Mouse (Mus musculus): ENCODE measurements around the gene Cers3. TPM values are rescaled to one million over a fixed set of nuclear protein-coding genes. Genes with fewer than 3 reads are reported as not detected.

Gene Cers3
- polyA plus RNA-seq, 3 experiments from 2014 or later = not detected

DNA sequence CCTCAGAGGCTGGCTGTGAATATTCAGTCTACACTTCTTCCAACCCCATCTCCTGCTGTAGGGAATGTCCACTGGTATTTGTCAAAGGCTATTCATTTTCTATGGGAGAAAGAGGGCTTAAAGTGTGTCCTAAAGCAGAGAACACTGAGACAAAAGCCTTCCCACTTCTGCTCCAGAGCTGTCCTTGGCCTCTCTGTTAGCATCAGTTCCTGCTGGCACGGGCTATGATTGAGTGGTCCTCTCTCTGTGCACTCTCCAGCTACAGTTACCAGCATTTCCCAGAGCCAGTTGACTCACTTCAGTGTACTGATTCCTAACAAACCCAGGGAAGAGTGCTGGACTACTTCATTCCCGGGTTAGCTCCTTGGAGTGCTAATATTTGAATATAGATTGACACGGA is 43.2 kb downstream of the Cers3 start:
- ATAC-seq = no peak

DNA sequence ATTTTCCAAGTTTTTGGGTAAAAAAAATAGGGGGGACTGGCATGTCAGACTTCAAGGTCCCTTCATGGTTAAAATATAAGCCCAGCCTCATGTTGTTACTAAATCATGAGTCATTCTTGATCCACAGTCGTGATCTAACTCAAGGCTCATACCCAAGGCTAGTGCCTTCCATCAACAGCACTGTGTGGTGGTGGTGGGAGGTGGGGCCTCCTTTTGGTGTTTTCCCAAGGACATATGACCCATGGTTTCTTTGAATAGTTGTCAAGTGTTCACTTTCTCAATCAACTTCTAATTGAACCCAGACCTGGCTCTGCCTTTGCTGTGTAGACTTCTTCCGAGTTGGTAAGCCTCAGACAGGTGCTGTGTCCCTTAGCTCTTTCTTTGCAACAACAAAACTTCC is 44.5 kb downstream of the Cers3 start:
- ATAC-seq = no peak

DNA sequence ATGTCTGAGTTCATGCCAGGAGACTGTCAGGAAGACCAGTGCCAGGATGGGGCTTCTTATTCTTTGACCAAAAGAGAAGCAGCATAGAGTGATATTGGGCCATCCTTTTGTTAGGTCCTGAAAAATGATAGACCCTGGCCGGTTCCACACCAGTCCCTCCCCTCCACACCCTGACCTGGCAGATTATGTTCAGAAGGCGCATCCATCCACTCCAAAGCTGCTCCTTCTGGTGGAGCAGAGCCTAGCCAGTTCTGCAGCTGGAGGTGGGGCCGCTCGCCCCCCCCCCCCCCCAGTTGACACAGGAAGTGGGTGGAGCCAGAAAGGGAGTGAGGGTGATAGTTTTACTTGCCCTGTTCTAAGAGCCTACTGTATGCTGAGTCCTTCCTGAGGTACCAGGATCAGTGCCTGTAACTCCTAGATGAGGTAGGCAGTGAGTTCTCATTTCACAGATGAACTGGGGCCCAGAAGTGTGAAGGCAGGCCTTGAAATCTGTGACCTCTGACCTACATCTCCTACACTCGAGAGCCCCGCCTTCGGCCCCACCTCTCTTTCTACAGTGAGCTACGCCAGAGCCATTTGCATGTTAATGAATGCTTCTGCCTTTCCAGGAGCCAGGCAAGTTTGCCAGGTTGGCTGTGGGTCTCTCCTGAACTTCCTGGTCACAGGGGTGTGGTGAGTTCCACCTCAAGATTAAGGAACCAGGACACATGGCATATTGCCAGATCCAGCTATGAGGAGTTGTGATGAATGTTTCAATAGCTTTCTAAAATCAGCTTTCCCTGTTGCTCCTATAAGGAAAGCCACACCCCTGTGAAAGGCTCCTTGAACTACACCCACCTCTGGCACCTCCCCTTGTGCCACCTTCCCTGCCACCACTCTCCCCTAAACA is 46.8 kb downstream of the Cers3 start:
- no peak for ATAC-seq

DNA sequence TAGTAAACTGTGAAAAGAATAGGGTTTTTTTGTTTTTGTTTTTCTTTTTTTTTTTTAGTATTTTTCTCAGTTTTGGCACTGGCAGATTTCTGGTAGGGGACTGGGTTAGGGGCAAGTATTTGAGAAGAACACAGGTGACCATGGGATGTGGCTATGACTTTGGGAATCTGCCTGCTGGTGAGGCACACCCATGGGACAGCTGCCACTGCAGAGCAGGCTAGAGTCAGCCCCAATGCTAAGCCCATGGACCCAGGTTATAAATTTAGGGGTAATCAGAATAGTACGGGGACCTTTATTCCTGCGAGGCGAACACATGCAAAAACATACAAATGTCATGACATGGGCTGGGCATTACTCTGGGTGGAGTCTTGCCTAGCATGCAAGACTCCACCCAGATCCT is 47.7 kb downstream of the Cers3 start:
- ATAC-seq = no peak

DNA sequence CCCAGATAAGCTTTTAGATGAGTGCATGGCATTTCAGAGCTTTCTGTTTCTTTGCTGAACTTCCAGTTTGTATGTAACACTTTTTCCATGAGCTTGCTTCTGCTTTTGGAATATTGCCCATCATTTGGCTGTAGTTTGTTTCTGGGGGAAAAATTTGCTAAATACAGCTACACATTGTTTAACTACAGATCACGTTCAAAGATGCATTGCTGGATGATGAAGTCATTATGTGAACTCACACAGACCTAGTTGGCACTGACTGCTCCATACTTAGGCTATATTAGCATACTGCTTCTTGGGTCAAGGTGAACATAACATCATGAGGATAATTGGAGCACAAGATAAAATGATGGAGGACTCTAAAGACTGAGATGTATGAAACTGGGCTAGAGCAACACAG is 53.6 kb downstream of the Cers3 start:
- no peak for ATAC-seq

DNA sequence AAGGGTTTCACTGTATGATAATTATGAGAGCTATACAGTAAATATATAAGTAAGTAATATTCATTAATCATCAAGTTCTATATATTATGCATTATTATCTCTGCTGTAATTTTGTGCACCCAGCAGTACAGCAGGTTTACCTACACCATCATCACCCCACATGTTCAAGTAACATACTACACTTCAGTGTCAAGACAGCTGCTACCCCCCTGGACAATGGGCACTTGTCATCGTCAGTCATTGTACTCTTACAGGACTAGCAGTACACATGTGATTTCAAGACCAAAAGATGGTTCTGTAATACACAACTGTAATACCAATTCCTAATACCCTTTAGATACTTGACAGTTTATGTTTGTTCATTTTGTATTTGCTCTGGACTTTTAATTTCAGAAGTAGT is 54.0 kb downstream of the Cers3 start:
- ATAC-seq = no peak

DNA sequence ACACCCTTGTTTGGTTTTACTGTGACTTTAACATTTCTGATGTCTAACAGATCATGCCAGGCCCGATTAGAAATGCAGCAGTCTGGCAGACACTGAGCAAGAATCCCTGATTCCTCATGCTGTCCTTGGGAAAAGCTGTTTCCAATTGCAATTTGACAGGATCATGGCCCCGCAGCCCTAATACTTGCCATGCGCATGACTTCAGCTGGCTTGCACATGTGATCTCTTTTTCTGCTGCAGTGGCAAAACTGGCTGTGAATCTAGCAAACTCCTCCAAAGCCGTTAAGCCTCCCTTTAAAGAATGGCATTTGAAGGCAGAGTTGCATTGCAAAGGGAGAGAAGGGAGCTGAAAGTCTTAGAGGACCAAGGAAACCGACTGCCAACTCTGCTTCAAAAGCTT is 55.5 kb downstream of the Cers3 start:
- no peak for ATAC-seq

DNA sequence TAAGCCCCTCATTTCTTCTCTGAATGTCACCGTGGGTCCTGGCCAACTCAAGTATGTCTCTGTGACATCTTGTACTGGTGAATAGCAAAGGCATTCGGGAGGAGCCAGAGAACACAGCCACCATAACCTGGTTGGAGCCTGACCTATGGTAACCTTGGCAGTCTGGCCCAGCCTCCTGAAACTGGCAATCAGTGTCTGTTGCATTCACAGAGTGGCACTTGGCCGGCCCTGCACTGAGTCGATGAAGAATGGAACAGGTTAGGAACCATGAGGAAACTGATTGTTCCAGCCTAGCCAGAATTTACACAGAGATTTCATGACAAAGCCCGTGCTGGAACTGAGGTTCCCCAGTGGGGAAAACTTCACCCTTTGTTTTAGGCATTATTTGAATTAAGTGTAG is 57.5 kb downstream of the Cers3 start:
- ATAC-seq = no peak

DNA sequence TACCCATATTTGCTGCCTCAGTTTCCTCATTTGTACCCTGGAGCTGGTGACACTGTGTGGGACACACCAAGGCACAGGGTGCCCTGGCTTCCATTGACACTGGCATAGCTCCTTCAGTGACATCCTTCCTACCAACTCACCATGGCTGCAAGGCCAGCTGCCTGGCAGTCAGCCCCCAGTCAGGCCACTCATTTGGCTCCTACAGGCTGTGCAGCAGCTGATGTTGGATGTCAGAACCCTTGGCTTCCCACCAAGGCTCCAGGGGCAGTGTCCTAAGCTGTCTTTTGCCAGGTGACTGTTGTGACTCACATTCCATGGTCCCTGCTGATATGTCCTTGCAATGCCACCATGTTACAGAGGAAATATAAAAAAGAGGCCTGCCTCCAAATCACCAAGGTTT is 58.5 kb downstream of the Cers3 start:
- ATAC-seq = no peak

DNA sequence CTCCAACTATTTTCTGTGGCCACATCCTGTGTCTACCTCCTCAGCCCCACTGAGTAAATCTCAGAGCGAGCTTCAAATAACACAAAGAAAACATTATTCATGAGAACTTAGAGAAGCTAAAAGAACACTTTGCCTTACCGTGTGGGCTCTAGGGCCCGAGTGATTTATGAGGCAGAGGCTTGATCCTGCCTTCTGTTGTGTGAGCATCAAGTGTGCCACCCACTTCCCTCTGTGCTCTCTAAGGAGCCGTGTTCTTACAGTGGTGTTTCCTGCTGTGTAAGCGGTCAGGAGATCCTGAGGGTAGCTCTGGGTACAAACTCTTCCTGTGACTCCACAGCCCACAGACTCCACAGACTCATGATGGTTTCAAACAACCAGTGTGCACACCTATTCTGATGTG is 60.5 kb downstream of the Cers3 start:
- ATAC-seq = no peak

DNA sequence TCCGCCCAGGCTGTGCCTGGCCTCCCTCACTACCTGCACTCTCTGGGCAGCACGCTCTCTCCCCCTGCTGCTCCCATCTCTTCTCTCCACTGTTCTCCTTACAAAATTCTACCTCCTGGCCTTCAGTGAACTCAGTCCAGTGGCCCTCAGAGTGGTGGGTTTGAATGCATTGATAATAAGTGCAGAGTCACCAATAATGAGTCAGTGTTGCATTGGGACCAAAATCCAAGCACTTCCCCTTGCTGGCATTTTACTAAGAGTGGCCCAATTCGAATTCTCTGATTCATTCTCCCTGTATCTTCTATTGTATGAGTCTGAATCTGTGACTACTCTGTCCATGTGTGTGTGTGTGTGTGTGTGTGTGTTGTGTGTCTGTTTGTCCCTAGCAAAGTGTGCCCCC is 63.5 kb downstream of the Cers3 start:
- ATAC-seq = no peak

DNA sequence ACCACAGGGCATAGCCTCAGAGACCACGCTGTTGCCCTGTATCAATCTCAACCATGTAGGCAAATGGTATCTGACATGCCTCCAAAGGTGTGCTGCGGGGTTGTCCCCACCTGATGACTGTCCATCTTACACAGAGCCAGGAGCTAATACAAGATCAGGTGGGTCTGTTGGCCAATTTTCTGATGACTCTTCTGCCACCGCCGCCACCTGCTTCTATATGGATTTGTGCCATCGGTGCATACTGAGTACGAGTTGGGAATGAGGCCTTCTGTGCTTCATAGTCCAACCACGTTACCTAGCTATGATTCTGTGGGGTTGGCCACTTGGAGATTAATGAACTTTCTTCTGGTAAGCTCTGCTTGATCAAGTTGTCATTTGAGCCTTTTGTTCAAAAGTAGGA is 67.1 kb downstream of the Cers3 start:
- no peak for ATAC-seq

DNA sequence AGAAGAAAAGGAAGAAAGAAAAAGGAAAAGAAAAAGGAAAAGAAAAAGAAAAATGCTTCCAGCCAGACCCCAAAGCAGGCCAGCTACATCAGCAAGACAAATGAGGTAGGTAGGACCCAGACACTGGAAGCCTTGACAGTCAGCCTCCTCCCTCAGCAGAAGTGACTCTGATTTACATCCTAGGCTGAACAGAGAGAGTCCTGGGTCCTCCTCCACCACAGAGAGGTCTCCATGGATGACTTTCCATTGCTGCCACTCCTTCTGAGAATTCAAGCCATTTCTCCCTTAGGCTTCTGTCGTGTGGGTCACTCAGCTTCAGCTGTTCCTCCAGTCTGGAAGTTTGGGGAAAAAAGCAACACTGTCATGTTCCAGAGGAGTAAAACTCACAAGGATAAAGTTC is 68.0 kb downstream of the Cers3 start:
- ATAC-seq = no peak

DNA sequence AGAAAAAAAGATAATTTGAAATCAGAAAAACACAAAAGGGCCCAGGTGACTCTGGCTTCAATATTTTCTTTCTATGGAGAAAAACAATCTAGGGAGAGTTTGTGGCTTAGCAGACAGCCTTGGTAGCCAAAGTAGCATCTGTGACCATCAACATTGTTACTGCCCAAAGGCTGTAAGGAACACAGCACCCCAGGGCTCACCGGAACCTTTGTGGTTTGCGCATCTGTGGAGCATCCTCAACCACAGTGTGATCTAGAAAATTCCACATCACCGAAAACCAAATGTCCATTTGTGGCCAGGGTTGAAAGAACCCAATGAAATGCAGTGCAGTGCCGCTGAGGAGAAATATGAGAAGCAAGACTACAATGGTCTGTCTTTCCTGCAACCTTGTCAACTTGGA is 69.0 kb downstream of the Cers3 start:
- no peak for ATAC-seq

DNA sequence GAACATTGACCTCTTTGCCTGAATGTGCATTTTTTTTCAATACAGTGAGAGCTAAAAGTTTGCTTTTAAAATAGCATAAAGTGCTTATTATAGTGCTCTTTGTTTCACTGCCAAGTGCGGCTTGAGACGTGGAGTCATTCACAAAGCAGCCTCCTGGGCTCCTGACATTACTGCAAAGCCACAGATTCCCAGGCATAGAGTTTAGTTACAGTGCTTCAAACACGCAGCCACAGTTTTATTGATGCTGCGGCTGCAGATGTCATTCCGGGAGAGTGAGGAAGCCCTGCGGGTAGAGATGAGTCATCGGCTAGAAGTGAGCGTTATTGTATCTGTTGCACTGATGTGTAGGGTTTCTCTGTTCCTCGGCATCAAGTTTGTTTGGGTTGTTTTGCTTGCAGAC is 69.4 kb downstream of the Cers3 start:
- no peak for ATAC-seq

DNA sequence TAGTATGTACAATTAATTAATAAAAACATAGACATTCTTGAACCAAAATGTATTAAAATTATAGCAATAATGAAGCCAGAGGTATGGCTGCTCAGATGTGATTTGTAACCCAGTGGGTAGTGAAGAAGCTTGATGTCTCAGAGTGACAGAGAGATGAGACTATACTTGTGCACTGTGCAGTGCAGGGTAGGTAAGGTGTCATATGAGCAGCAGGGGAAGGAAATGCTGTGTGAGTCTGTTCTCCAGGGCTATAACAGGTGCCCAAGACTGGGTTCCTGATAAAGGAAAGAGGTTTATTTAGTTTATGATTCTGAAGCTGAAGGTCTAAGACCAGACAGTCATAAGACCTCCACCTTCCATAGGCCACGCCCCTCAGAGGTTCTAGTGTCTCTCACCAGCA is 69.9 kb downstream of the Cers3 start:
- ATAC-seq = no peak

DNA sequence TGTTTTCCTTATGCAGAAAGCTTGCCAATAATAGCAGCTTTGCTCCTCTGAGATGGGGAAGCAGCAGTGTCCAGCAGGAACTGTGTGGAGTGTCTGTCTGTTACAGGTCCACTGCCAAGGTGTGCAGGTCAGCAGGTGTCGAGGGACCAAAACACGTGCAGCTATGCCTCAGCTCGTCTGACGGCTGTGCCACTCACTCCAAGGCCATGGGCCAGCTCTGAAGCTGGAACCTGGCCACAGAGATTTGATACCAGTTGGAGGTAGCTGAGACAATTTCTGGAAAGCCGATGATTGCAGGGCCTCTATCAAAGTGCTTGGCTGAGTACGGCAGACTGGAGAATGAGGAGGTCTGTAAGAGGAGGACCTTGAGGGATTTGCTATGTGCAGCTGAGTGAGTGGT is 72.2 kb downstream of the Cers3 start:
- no peak for ATAC-seq

DNA sequence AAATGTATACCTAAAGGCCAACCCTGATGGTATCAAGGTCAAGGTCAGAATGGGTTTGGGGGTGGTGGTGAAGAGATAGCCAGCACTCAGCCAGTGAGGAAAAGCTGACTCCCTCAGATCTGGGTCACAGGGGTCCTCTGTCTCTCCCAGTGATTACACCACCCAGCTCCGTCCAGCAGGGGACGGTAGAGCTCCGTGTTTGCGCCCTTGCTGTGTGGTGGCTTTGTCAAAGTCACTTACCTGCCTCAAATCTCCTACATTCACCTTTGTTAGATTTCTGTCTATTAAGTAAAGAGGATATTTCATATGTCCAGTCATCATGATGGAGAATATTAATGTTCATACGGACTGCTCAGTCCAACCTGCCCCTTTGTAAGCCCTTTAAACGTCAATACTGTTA is 76.7 kb downstream of the Cers3 start:
- ATAC-seq = no peak

DNA sequence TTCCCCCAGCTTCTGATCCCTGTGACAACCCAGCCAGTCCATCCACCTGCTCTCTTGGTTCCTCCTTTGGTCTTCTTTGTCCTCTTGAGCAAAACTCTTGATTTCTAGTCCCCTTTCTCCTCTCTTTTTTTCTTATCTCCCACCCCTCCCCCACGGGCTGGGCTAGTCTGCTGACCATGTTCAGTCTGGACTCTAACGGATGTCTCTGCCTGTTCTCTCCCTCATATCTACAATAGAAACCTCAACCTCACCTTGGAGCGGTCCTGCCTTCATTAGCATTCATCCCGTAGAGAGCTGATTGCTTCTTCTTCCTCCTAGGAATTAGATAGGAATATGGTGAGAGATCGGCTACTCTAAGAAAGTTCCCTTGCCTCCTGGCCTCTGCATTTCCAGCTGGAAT is 87.5 kb downstream of the Cers3 start:
- ATAC-seq = no peak

DNA sequence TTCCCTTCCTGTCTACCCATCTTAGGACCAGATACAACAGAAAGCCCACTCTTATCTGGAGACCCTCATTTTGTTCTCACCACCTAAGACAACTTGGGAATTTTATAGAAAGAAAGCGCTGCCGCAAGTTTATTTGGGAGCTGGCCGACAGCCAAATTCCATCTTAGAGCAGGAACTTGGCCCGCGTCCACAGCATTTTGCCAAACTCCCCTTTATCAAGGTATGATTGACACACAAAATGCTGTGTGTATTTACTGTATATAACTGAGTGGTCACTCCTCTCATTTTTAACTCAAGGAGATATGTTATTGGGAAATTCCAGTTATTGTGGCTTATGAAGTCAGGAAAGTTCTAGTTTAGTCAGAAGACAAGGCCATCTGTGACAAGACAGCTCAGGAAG is 88.0 kb downstream of the Cers3 start:
- no peak for ATAC-seq

DNA sequence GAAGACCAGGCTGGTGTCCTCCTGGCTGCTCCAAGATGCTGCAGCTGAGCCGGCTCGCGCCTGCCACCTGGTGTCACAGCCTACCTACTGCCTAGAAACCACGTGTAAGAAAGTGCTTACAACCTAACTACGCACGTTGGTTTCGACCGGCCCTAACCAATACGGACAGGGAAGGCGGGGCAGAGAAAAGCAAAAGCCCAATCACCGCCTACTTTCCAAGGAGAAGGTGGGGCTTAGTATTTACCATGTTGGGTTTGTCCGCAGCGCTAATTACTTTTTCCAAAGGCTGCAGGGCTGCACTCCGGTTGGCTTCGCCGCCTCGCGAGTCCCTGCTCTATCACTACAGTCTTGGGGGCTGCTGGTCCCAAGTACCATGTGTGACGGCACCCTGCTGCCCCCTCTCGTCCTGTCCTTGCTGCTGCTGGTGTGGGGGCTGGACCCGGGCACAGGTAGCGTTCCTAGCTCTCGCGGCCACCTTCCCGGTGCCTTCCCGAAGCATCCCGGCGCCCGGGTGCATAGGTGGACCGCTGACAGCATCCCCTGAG is 96.2 kb downstream of the Cers3 start, which contains the start of gene Adamts17:
Adamts17 (plus strand) TSS at position 273 of the 545 bp plus-strand sequence.
- peak; percentile 99 for ATAC-seq

DNA sequence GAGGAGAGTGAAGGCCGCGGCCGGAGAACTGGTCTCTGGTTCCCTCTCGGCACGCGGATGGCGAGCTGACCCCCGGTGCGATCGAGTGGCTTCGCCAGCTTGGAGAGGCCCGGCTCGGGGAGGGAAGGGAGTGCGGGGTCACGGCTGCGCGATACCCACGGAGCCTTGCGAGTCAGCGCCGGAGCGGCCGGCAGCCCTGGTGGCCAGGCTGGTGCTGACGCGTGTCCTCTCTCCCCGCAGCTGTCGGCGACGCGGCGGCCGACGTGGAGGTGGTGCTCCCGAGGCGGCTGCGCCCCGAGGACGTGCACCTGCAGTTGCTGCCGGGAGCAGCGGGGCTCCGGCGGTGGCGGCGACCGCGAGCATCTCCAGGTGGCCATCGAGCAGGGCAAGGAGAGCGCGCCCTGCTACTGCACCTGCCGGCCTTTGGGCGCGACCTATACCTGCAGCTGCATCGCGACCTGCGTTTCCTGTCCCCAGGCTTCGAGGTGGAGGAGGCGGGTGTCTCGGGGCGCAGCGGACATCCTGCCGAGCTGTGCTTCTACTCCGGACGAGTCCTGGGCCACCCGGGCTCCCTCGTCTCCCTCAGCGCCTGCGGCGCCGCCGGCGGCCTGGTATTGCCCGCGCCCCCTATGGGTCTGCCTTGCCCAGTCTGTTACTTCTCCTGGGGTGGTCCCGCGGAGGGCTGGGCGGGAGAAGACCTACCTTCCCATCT is 96.9 kb downstream of the Cers3 start:
- ATAC-seq = peak; percentile 15

DNA sequence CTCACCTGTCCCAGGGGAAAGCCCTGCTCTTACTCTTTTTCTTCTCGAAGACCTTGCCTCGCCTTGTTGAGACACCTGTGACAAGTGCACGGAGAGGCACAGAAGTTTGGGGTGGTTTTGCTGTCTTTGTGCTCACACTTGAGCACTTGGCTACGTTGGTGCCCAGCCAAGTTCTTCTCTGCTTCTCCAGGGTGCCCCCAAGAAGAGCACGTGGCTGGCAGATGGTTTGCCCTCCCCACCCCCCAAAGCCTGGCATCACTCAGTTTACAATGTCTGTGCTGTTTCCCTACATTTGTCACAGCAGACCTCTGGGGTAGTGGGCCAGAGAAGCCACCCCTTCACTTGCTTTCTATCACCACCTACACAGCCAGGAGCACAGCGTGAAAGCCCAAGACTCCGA is 97.9 kb downstream of the Cers3 start:
- no peak for ATAC-seq

DNA sequence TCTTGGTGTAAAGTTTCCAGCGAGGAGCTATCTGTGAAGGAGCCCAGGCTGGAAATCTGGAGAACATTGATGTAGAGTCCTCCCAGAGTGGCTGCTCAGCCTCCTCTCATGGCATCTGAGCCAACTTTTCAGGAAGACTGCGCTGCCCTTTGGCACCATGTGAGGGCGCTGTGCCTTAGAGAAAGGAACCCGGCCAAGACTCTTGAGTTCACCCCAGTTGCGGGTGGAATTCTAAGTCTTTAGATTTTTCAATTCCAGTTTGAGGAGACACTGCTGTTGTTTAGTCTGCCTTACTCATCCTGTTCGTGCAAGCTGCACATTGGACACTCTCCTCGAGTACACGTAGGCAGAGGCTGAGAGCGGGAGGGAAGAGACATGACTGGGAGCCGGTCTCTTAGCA is 98.7 kb downstream of the Cers3 start:
- ATAC-seq = no peak

Data from inflammation-experienced regulatory T-cells, adult 6 months (primary cell).